ENCODE assay signal across 25 mouse cellular contexts in the genomic region with DNA sequence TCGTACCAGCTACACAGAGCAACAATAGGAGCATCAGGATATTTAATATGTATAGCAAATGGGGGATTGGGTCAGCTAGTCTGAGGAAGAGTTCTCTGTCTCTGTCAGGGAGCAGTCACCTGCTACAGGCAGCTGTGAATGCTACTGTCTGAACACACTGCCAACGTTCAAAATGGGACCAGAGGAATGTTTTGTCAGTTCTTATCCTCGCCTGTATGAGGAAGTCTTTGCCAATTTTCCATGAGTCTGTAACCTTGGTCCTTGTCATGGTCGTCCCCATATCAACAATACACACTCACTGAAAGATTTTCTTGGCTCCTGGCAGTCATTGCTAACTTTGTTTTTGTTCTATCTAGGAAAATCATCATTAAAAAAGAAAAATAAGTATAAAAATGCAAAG. TPM values are rescaled to one million over a fixed set of nuclear protein-coding genes. Genes with fewer than 3 reads are reported as not detected.
"Had no signal": no experiment of that assay in that cellular context is flagged by ENCODE, and none has a peak within 500 bp of the region (broad histone marks: within the 10 kb centered on the region; RNA-seq: fewer than 3 reads in every experiment).

No protein-coding gene starts in this region.

- H3K36me3 ChIP-seq: heart, embryonic 10.5 days; heart, embryonic 12.5 days; hindbrain, embryonic 10.5 days; hindbrain, embryonic 12.5 days; intestine, embryonic 15.5 days; limb, embryonic 10.5 days; limb, embryonic 12.5 days; liver, embryonic 13.5 days; liver, embryonic 15.5 days had no signal

- H3K27ac ChIP-seq: gastrocnemius, adult 2 months; heart, embryonic 10.5 days; hindbrain, embryonic 10.5 days; hindbrain, embryonic 12.5 days; hindbrain, embryonic 14.5 days; intestine, embryonic 15.5 days; layer of hippocampus, adult 2 months; left cerebral cortex, adult 2 months; limb, embryonic 10.5 days; limb, embryonic 12.5 days; liver, embryonic 13.5 days; liver, embryonic 15.5 days had no signal

- DNase-seq: gastrocnemius, adult 2 months; gastrocnemius, postnatal 10 days; gastrocnemius, postnatal 25 days; heart, adult 18-20 months; heart, postnatal 10 days; heart, postnatal 4 days; kidney, adult 18-20 months; kidney, adult 8-10 months; kidney, postnatal 10 days; kidney, postnatal 25 days; kidney, postnatal 4 days; liver, embryonic 13.5 days had no signal

- H3K9ac ChIP-seq: heart, embryonic 12.5 days; hindbrain, embryonic 12.5 days; hindbrain, embryonic 14.5 days; intestine, embryonic 15.5 days; limb, embryonic 12.5 days; liver, embryonic 13.5 days; liver, embryonic 15.5 days had no signal

- H3K4me3 ChIP-seq: gastrocnemius, adult 2 months; heart, embryonic 10.5 days; heart, embryonic 12.5 days; hindbrain, embryonic 10.5 days; hindbrain, embryonic 12.5 days; intestine, embryonic 15.5 days; layer of hippocampus, adult 2 months; left cerebral cortex, adult 2 months; limb, embryonic 10.5 days; limb, embryonic 12.5 days; liver, embryonic 13.5 days; liver, embryonic 15.5 days had no signal

- H3K27me3 ChIP-seq: heart, embryonic 12.5 days; hindbrain, embryonic 12.5 days; intestine, embryonic 15.5 days; limb, embryonic 12.5 days; liver, embryonic 13.5 days; liver, embryonic 15.5 days had no signal

- H3K4me1 ChIP-seq: heart, embryonic 10.5 days; heart, embryonic 12.5 days; hindbrain, embryonic 10.5 days; hindbrain, embryonic 12.5 days; intestine, embryonic 15.5 days; limb, embryonic 10.5 days; limb, embryonic 12.5 days; liver, embryonic 13.5 days; liver, embryonic 15.5 days had no signal

RNA-seq across cellular contexts. Expression of a gene that starts 51.5 kb away (rescaled TPM):
- total RNA-seq: granulocyte monocyte progenitor cell, adult 5-6 weeks had no signal
- polyA plus RNA-seq: inflammation-experienced regulatory T-cells, adult 6 months had no signal
